Mouse (Mus musculus) MEL (cell line): Measurements from ENCODE around the gene D16Ertd472e. TPM values are rescaled to one million over a fixed set of nuclear protein-coding genes. Genes with fewer than 3 reads are reported as not detected.
A peak's percentile ranks its signal among the peaks of the same experiment; 100 is the strongest.

ENCODE experiments used
- DNase-seq: peaks from one replicate; pipeline ENCODE4 v3.0.0; 2011; ENCODE audit warnings: low read depth, low spot score
- H3K27ac ChIP-seq: 2 replicates; pipeline ENCODE4 v1.5.1; 2012; ENCODE audit warnings: low read depth, mild to moderate bottlenecking, control low read depth, low read length, moderate library complexity; ENCODE audit not compliant: control insufficient read depth
- H3K27me3 ChIP-seq, 2 experiments: fragments of 150-350 bp in 1 of 2; sonication (generic) in 1 of 2; 2 replicates each; pipeline ENCODE4 v1.6.1; 2012; ENCODE audit warnings: low read length in 2 of 2, mild to moderate bottlenecking in 2 of 2, improper control_type of control experiment in 1 of 2, moderate library complexity in 1 of 2; ENCODE audit not compliant: insufficient read depth in 2 of 2, control insufficient read depth in 1 of 2
- H3K36me3 ChIP-seq, 2 experiments: 2 replicates each; pipeline ENCODE4 v1.6.1; 2012 to 2014; ENCODE audit warnings: low read length in 2 of 2, improper control_type of control experiment in 1 of 2, inconsistent platforms in 1 of 2, mild to moderate bottlenecking in 1 of 2; ENCODE audit not compliant: insufficient read depth in 2 of 2, control insufficient read depth in 1 of 2
- H3K4me1 ChIP-seq, 2 experiments: fragments of 150-350 bp in 1 of 2; sonication (generic) in 1 of 2; 2 replicates each; pipeline ENCODE4 v1.6.1; 2012; ENCODE audit warnings: low read length in 2 of 2, improper control_type of control experiment in 1 of 2, mild to moderate bottlenecking in 1 of 2; ENCODE audit not compliant: insufficient read depth in 2 of 2, control insufficient read depth in 1 of 2
- H3K4me3 ChIP-seq, 2 experiments: fragments of 150-350 bp in 1 of 2; sonication (generic) in 1 of 2; 2 replicates each; pipeline ENCODE4 v1.5.1; 2012; ENCODE audit warnings: low read depth in 2 of 2, low read length in 2 of 2, mild to moderate bottlenecking in 2 of 2, moderate library complexity in 2 of 2, control low read depth in 1 of 2, improper control_type of control experiment in 1 of 2; ENCODE audit not compliant: control insufficient read depth in 1 of 2, insufficient read depth in 1 of 2
- H3K79me2 ChIP-seq: 2 replicates; pipeline ENCODE4 v1.6.1; 2012; ENCODE audit warnings: mild to moderate bottlenecking, low read length, moderate library complexity; ENCODE audit not compliant: control insufficient read depth, poor library complexity, insufficient read depth
- H3K9ac ChIP-seq: 2 replicates; pipeline ENCODE4 v1.6.1; 2012; ENCODE audit warnings: low read depth, mild to moderate bottlenecking, control low read depth, low read length, moderate library complexity; ENCODE audit not compliant: control insufficient read depth, poor library complexity, severe bottlenecking
- H3K9me3 ChIP-seq: fragments of 150-350 bp; sonication (generic); replicated peaks from 2 replicates; pipeline ENCODE4 v1.6.1; 2012; ENCODE audit warnings: mild to moderate bottlenecking, low read length, improper control_type of control experiment, moderate library complexity; ENCODE audit not compliant: insufficient read depth
- CHD1 ChIP-seq: IDR thresholded peaks from 2 replicates; pipeline ENCODE4 v1.6.1; 2012; ENCODE audit warnings: low read depth, mild to moderate bottlenecking, inconsistent platforms, low read length, improper control_type of control experiment
- CHD2 ChIP-seq: IDR thresholded peaks from 2 replicates; pipeline ENCODE4 v1.6.1; 2011; ENCODE audit warnings: low read length, improper control_type of control experiment
- E2F4 ChIP-seq: IDR thresholded peaks from 2 replicates; pipeline ENCODE4 v1.6.1; 2011; ENCODE audit warnings: low read depth, low read length, improper control_type of control experiment, borderline replicate concordance
- ETS1 ChIP-seq: IDR thresholded peaks from 2 replicates; pipeline ENCODE4 v1.6.1; 2012; ENCODE audit warnings: low read depth, mild to moderate bottlenecking, inconsistent platforms, low read length, improper control_type of control experiment, moderate library complexity
- GABPA ChIP-seq: IDR thresholded peaks from 2 replicates; pipeline ENCODE4 v1.6.1; 2012; ENCODE audit warnings: low read depth, mild to moderate bottlenecking, inconsistent platforms, low read length, improper control_type of control experiment, moderate library complexity
- HCFC1 ChIP-seq: IDR thresholded peaks from 2 replicates; pipeline ENCODE4 v1.6.1; 2012; ENCODE audit warnings: low read depth, mild to moderate bottlenecking, inconsistent platforms, low read length, improper control_type of control experiment, moderate library complexity
- JUND ChIP-seq: IDR thresholded peaks from 2 replicates; pipeline ENCODE4 v1.6.1; 2011; ENCODE audit warnings: low read depth, mild to moderate bottlenecking, improper control_type of control experiment, low read length
- KAT2A ChIP-seq: conservative IDR thresholded peaks from 2 replicates; pipeline ENCODE4 v1.6.1; 2012; ENCODE audit warnings: low read depth, low read length, improper control_type of control experiment, inconsistent platforms
- MAFK ChIP-seq: IDR thresholded peaks from 2 replicates; pipeline ENCODE4 v1.6.1; 2011; ENCODE audit warnings: low read depth, mild to moderate bottlenecking, low read length, improper control_type of control experiment, borderline replicate concordance
- MAX ChIP-seq: IDR thresholded peaks from 2 replicates; pipeline ENCODE4 v1.6.1; 2011; ENCODE audit warnings: low read length, improper control_type of control experiment
- MAZ ChIP-seq: IDR thresholded peaks from 2 replicates; pipeline ENCODE4 v1.6.1; 2012; ENCODE audit warnings: low read depth, mild to moderate bottlenecking, inconsistent platforms, low read length, improper control_type of control experiment
- MXI1 ChIP-seq: IDR thresholded peaks from 2 replicates; pipeline ENCODE4 v1.6.1; 2011; ENCODE audit warnings: mild to moderate bottlenecking, low read depth, low read length, improper control_type of control experiment
- NELFE ChIP-seq: IDR thresholded peaks from 2 replicates; pipeline ENCODE4 v1.6.1; 2011; ENCODE audit warnings: low read depth, low read length, improper control_type of control experiment
- RCOR1 ChIP-seq: IDR thresholded peaks from 2 replicates; pipeline ENCODE4 v1.6.1; 2012; ENCODE audit warnings: low read depth, mild to moderate bottlenecking, inconsistent platforms, low read length, improper control_type of control experiment
- SIN3A ChIP-seq: IDR thresholded peaks from 2 replicates; pipeline ENCODE4 v1.6.1; 2012; ENCODE audit warnings: low read length, improper control_type of control experiment, inconsistent platforms
- SMC3 ChIP-seq: IDR thresholded peaks from 2 replicates; pipeline ENCODE4 v1.6.1; 2011; ENCODE audit warnings: low read depth, low read length, improper control_type of control experiment
- TAL1 ChIP-seq: IDR thresholded peaks from 2 replicates; pipeline ENCODE4 v1.6.1; 2012; ENCODE audit warnings: mild to moderate bottlenecking, inconsistent platforms, low read length, moderate library complexity, mixed read lengths
- TBP ChIP-seq: IDR thresholded peaks from 2 replicates; pipeline ENCODE4 v1.8.0; 2011; ENCODE audit warnings: low read depth, low read length, improper control_type of control experiment
- TCF12 ChIP-seq: IDR thresholded peaks from 2 replicates; pipeline ENCODE4 v1.6.1; 2014; ENCODE audit warnings: low read depth, mild to moderate bottlenecking, inconsistent platforms, low read length, improper control_type of control experiment, moderate library complexity
- USF2 ChIP-seq, 2 experiments: IDR thresholded peaks; 2 replicates each; pipeline ENCODE4 v1.6.1; 2011 to 2012; ENCODE audit warnings: improper control_type of control experiment in 2 of 2, low read length in 2 of 2, borderline replicate concordance in 1 of 2, inconsistent platforms in 1 of 2, low read depth in 1 of 2, mild to moderate bottlenecking in 1 of 2; ENCODE audit not compliant: insufficient read depth in 1 of 2
- ZC3H11A ChIP-seq: IDR thresholded peaks from 2 replicates; pipeline ENCODE4 v1.6.1; 2012; ENCODE audit warnings: low read depth, mild to moderate bottlenecking, inconsistent platforms, low read length, improper control_type of control experiment
- ZMIZ1 ChIP-seq: IDR thresholded peaks from 2 replicates; pipeline ENCODE4 v1.6.1; 2012; ENCODE audit warnings: low read depth, mild to moderate bottlenecking, inconsistent platforms, low read length, improper control_type of control experiment, moderate library complexity
- polyA plus RNA-seq, 2 experiments: library from polyadenylated mRNA; stranded (reverse) in 1 of 2; unstranded in 1 of 2; fragments of >175 nt in 1 of 2; fragments of >200 nt in 1 of 2; gene quantifications; 2 replicates each; pipeline versions ENCODE4 v1.2.1 to v1.2.4; 2012; ENCODE audit warnings: low replicate concordance in 2 of 2, low read depth in 1 of 2; ENCODE audit not compliant: insufficient read length in 2 of 2, insufficient read depth in 1 of 2, missing spikeins in 1 of 2
- total RNA-seq: library from RNA; depleted of rRNA; stranded (reverse); fragments of 300-350 nt; gene quantifications from 2 replicates; pipeline ENCODE4 v1.2.3, GENCODE M21; 2012

The D16Ertd472e gene
- total and polyA plus RNA-seq, 3 experiments: 23.0 to 30.4 (median 23.6) TPM

- Histone ChIP-seq H3K9me3 (no peaks in the 10 kb centered on the region), H3K27me3 (no peaks in the 10 kb centered on the region), H3K4me1 (peaks cover 8 to 11% of the 10 kb centered on the region in 2 experiments), H3K9ac (peak overlapping the region; percentile 33; the same call in 1 of the 2 replicates), H3K4me3 (peak overlapping the region in 1 of 2 experiments; percentile 22; a peak in 3 of 4 replicates), H3K27ac (no peak overlapping the region), H3K36me3 (peaks cover 2 to 26% of the 10 kb centered on the region in 2 experiments; a peak in 3 of 4 replicates), H3K79me2 (peaks cover 28% of the 10 kb centered on the region)
- no peak for TF ChIP-seq ZC3H11A
- no peak for TF ChIP-seq TCF12
- no peak for TF ChIP-seq CHD2
- TF ChIP-seq SIN3A: no peak
- TF ChIP-seq ZMIZ1: no peak
- TF ChIP-seq TAL1: no peak
- TF ChIP-seq E2F4: no peak
- no peak for TF ChIP-seq TBP
- TF ChIP-seq JUND: no peak
- TF ChIP-seq RCOR1: no peak
- no peak for TF ChIP-seq CHD1
- TF ChIP-seq MAZ: no peak
- no peak for TF ChIP-seq MAX
- no peak for TF ChIP-seq MXI1
- TF ChIP-seq NELFE: no peak
- no peak for DNase-seq
These were observed 2.3 kb downstream of the D16Ertd472e start for GRCm38 (mm10) chr16:78574241-78574640.

GRCm38 (mm10) chr16:78573016-78573415 is 3.5 kb downstream of the D16Ertd472e start:
- H3K36me3 ChIP-seq: peaks cover 2 to 26% of the 10 kb centered on the region in 2 experiments; a peak in 3 of 4 replicates
- no peaks in the 10 kb centered on the region for H3K9me3 ChIP-seq
- peaks cover 28% of the 10 kb centered on the region for H3K79me2 ChIP-seq
- no peak overlapping the region for H3K27ac ChIP-seq
- no peak for DNase-seq
- no peak for TF ChIP-seq TBP
- no peak for TF ChIP-seq USF2 (IDR thresholded peaks at IDR 0.05; ENCODE audit: borderline replicate concordance in 1 of 2, insufficient read depth in 1 of 2, low read depth in 1 of 2, low read length in 2 of 2)
- TF ChIP-seq TCF12: no peak
- TF ChIP-seq ZMIZ1: no peak
- TF ChIP-seq ZC3H11A: no peak
- no peak for TF ChIP-seq HCFC1
- TF ChIP-seq KAT2A: no peak
- no peak for TF ChIP-seq SIN3A
- no peak for TF ChIP-seq MAX
- no peak for TF ChIP-seq RCOR1
- TF ChIP-seq SMC3: no peak
- TF ChIP-seq GABPA: no peak
- no peak for TF ChIP-seq NELFE
- TF ChIP-seq ETS1: no peak
- TF ChIP-seq TAL1: no peak
- no peak for TF ChIP-seq MAFK
- TF ChIP-seq JUND: no peak
- peaks cover 8 to 11% of the 10 kb centered on the region in 2 experiments for H3K4me1 ChIP-seq
- H3K4me3 ChIP-seq: no peak overlapping the region
- H3K27me3 ChIP-seq: no peaks in the 10 kb centered on the region
- no peak overlapping the region for H3K9ac ChIP-seq
